Mouse (Mus musculus) brain, embryonic 14.5 days (tissue): ENCODE results near the gene Opn4.

Experiments
- CTCF ChIP-seq: fragments of 200-500 bp; IDR thresholded peaks from 2 replicates; pipeline ENCODE4 v1.5.1; 2012; ENCODE audit warnings: inconsistent platforms, mild to moderate bottlenecking, moderate library complexity, borderline replicate concordance; ENCODE audit not compliant: insufficient read depth, insufficient read length; ENCODE audit errors: extremely low read depth
- POLR2A ChIP-seq: fragments of 200-500 bp; IDR thresholded peaks from 2 replicates; pipeline ENCODE4 v1.6.1; 2012; ENCODE audit warnings: mild to moderate bottlenecking, inconsistent platforms, borderline replicate concordance; ENCODE audit not compliant: poor library complexity, insufficient read depth, insufficient read length, severe bottlenecking; ENCODE audit errors: extremely low read depth

- no peak for TF ChIP-seq CTCF
- TF ChIP-seq POLR2A: no peak
Measured at GRCm38 (mm10) chr14:34626824-34627223, 26.9 kb upstream of the Opn4 start.
